Mouse (Mus musculus) cerebellum, adult 2 months (tissue): Measurements from ENCODE around the gene Nin. TPM values are rescaled to one million over a fixed set of nuclear protein-coding genes. Genes with fewer than 3 reads are reported as not detected.

ENCODE experiments used
- DNase-seq, 2 experiments: peaks; one replicate each; pipeline ENCODE4 v3.0.0; 2021
- H3K27ac ChIP-seq: fragments of 200-500 bp; 2 replicates; pipeline ENCODE4 v1.5.1; 2012; ENCODE audit warnings: low read length, control low read depth, inconsistent platforms; ENCODE audit not compliant: insufficient read depth
- H3K27me3 ChIP-seq: fragments of 200-500 bp; 2 replicates; pipeline ENCODE4 v1.6.1; 2012; ENCODE audit warnings: inconsistent platforms, mild to moderate bottlenecking, low read length, moderate library complexity; ENCODE audit not compliant: control insufficient read depth, insufficient read depth
- H3K4me1 ChIP-seq: fragments of 200-500 bp; 2 replicates; pipeline ENCODE4 v1.6.1; 2011; ENCODE audit warnings: low read length; ENCODE audit not compliant: control insufficient read depth, insufficient read depth
- H3K4me3 ChIP-seq: fragments of 200-500 bp; replicated peaks from 2 replicates; pipeline ENCODE3; 2011; ENCODE audit warnings: mild to moderate bottlenecking, low read depth, low read length, control low read depth; ENCODE audit not compliant: insufficient read depth
- CTCF ChIP-seq: fragments of 200-500 bp; IDR thresholded peaks from 2 replicates; pipeline ENCODE4 v1.5.1; 2011; ENCODE audit warnings: low read depth, mild to moderate bottlenecking, control low read depth, low read length, moderate library complexity, borderline replicate concordance; ENCODE audit not compliant: insufficient read depth
- POLR2A ChIP-seq: fragments of 200-500 bp; IDR thresholded peaks from 2 replicates; pipeline ENCODE4 v1.6.1; 2011; ENCODE audit warnings: low read length, control low read depth, borderline replicate concordance; ENCODE audit not compliant: insufficient read depth
- WGBS: fragments of 180-500 bp; shearing (Covaris S2); methylation state at CpG from one replicate; pipeline ENCODE4 v1.1.7; 2018; 5-methylcytosine and 5-hydroxymethylcytosine counted together
- polyA plus RNA-seq: library from polyadenylated mRNA; depleted of rRNA; stranded (reverse); fragments of >200 nt; gene quantifications from 2 replicates; pipeline ENCODE4 v1.2.3, GENCODE M21; 2012; rRNA removed

The Nin gene
- polyA plus RNA-seq: 7.2 and 7.4 TPM in 2 replicates

DNA sequence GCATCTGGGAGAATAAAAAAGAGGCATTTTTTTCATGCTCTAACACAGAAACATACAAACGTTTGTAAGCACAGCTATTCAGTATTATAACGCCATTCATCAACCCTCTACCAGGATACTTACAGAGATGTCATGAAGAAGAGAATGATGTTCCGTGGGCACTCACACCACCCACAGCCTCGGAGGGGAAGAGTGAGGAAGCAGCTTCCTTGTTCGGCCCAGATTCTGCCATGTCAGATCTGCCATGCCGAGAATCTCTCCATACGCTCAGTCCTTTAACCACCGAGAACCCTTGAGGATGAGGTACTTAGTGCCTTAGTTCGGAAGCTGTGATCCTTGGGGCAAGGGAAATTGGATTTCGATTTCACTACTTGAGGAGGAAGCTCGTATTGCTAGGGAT is at the start of gene Nin:
TSS of gene Nin (minus strand) at position 367 of the 400 bp plus-strand sequence.
- peaks cover 2% of the 10 kb centered on the region; the same call in 1 of the 2 replicates for H3K4me1 ChIP-seq
- TF ChIP-seq CTCF (no peak), POLR2A (no peak)
- no peak for DNase-seq
- H3K4me3 ChIP-seq: no peak within 1 kb of the TSS
- WGBS: 90% methylated on average over 11 of the region's 11 CpGs
- H3K27me3 ChIP-seq: no peaks in the 10 kb centered on the region
- no peak within 1 kb of the TSS for H3K27ac ChIP-seq

- no peak for TF ChIP-seq POLR2A
- no peak for TF ChIP-seq CTCF
- 91% methylated on average over 5 of the region's 5 CpGs for WGBS
- DNase-seq: no peak
- H3K27me3 ChIP-seq: no peaks in the 10 kb centered on the region
- no peak overlapping the region for H3K27ac ChIP-seq
- no peaks in the 10 kb centered on the region for H3K4me1 ChIP-seq
- H3K4me3 ChIP-seq: no peak overlapping the region
Measured at GRCm38 (mm10) chr12:70161057-70161456, 47.5 kb upstream of the Nin start.

DNA sequence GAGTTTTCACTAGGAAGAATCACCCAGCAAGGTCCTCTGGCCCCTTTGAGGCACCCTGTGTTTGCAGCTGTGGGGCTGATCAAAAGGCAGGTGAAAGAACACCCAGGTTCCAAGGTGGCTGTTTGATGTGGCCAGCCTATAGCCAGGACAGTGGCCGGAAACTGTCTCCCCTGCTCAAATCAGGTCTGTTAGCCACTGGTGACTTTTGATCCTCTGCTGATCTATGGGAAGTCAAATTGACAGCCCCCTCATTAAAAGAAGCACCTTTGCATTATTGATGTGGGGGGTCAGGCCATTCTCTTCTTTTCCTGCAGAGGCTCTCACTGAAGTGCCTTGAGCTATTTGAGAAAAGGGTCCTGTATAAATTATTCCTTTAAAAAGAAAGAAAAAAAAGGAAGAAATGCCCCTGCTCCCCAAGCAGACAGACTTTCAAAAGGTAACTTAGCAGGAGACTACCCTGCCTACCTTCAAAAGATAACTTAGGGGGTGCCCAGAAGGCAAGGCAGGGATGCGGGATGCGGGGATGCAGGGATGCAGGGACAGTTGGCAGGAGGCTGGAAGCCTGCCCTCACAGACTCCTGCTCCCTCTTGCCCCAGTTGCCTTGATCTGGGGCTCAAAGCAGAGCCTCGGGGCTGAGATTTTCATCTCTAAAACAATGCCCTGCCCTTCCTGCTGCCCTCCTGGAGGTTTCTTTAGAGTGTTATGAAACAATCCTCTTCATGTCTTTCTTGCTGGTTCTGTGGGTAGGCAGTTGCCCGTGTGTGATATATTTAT is 44.0 kb upstream of the Nin start:
- Histone ChIP-seq H3K27ac (no peak overlapping the region), H3K4me3 (no peak overlapping the region), H3K4me1 (no peaks in the 10 kb centered on the region), H3K27me3 (no peaks in the 10 kb centered on the region)
- no peak for TF ChIP-seq CTCF
- no peak for TF ChIP-seq POLR2A
- WGBS: 48% methylated on average over 5 of the region's 5 CpGs
- DNase-seq: peak in 1 of 2 experiments; percentile 6

DNA sequence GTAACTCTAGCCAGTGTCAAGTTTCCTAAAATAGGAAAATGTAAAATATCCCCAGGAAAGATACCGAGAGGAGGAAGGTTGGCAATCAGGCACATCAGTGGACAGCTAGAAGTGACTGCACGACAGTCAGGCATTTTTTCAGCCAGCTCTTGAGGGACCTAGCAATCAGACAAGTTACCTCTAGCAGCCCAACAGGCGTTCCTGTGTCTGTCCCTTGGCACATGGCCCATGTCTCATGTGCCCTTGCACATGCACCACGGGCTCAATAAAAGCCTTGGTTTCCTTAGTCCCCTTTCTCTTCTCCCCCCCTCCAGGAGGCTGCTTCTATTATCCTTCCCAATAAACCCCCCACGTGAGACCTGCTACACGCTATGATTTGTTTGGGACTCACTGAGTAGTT is 42.7 kb upstream of the Nin start:
- no peak for DNase-seq
- 50% methylated on average over 6 of the region's 6 CpGs for WGBS
- no peak overlapping the region for H3K4me3 ChIP-seq

GRCm38 (mm10) chr12:70153842-70154241 is 40.3 kb upstream of the Nin start, which contains the start of gene Abhd12b:
Gene Abhd12b, plus strand, starts transcription at chr12:70154142.
- 68% methylated on average over 3 of the region's 3 CpGs for WGBS
- DNase-seq: no peak
- Histone ChIP-seq H3K27ac (no peak within 1 kb of the TSS), H3K27me3 (no peaks in the 10 kb centered on the region), H3K4me1 (no peaks in the 10 kb centered on the region), H3K4me3 (no peak within 1 kb of the TSS)
- no peak for TF ChIP-seq POLR2A
- TF ChIP-seq CTCF: no peak

More for the DNA sequence above, 42.7 kb upstream of the Nin start:
- no peaks in the 10 kb centered on the region for H3K27me3 ChIP-seq
- TF ChIP-seq POLR2A: no peak
- no peaks in the 10 kb centered on the region for H3K4me1 ChIP-seq
- no peak overlapping the region for H3K27ac ChIP-seq

- TF ChIP-seq CTCF: no peak
- no peak for TF ChIP-seq POLR2A
- 25% methylated on average over 11 of the region's 11 CpGs for WGBS
- Histone ChIP-seq H3K4me3 (no peak overlapping the region), H3K27me3 (no peaks in the 10 kb centered on the region), H3K27ac (no peak overlapping the region), H3K4me1 (no peaks in the 10 kb centered on the region)
- peak; percentile 8 to 12 for DNase-seq
Measured at GRCm38 (mm10) chr12:70148631-70149265, 35.2 kb upstream of the Nin start.

DNA sequence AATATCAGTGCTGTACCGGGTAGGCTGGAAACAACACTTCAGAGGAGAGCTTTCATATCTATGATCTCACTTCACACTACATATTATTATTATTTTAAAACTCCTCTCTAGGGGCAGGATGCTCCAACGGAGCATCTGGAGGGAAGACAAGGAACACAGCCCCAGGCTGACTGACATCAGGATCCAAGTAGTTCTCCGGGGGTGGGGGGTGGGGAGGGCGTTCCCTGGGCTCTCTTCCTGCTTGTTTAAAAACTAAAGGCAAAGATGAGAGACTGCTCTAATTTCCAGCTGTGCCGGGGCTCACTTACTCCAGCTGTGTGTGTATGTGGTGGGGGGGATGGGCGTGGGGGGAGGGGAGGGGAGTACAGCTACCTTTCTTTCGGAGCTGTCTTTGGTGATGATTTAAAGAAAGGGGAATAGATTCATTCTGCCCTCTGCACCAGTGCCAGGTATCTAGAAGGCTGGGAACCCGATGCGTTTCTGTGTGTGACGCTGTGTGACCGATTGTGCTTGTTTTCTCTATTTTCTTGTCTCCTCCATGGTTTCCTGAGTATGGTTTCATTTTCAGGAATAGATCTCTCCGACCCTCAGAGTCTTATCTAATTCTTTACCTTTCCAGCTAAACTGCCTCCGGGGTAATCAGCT is 34.6 kb upstream of the Nin start:
- no peaks in the 10 kb centered on the region for H3K27me3 ChIP-seq
- DNase-seq: no peak
- H3K4me3 ChIP-seq: peak overlapping the region; percentile 31
- TF ChIP-seq CTCF (no peak), POLR2A (no peak)
- H3K27ac ChIP-seq: no peak overlapping the region
- WGBS: 21% methylated on average over 13 of the region's 13 CpGs
- no peaks in the 10 kb centered on the region for H3K4me1 ChIP-seq
